ENCODE assay signal across 1 mouse cellular context in the genomic region with DNA sequence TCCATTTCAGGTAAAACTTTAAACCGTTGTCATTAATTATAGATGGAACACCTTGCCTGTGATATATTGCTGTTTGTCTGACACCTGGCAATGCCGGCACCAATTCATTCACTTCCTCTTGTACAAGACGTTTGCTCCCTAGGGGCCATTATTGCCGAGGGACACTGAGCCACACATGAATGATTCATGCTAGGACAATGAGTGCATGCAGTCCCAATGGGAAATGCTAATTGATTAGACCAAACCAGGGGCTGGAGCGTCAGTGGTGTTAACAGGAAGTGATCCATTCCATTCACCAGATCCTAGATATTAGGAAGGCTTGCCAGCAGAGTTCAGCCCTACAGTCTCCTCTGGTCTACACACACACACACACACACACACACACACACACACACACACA.
TF ChIP-seq lines count a peak whose summit lies in the region.

No protein-coding gene starts in this region.

TF ChIP-seq in CH12.LX, 34 proteins besides CTCF, POLR2A, EP300 and RAD21 (continued from another document):
- TF ChIP-seq JUND (conservative IDR thresholded peaks at IDR 0.05; ENCODE audit: low read depth, low read length), result no peak
- TF ChIP-seq MAZ (IDR thresholded peaks at IDR 0.05; ENCODE audit: low read depth, low read length), result no peak
- TF ChIP-seq ZNF384 (IDR thresholded peaks at IDR 0.05; ENCODE audit: low read depth, low read length), result no peak
- TF ChIP-seq MEF2A (IDR thresholded peaks at IDR 0.05; ENCODE audit: borderline replicate concordance, low read depth, low read length), result no peak
- peak; percentile 58; the same call in 1 of the 2 replicates for TF ChIP-seq ETS1 (conservative IDR thresholded peaks at IDR 0.05; ENCODE audit: low read depth, low read length)
- no peak for TF ChIP-seq JUN (IDR thresholded peaks at IDR 0.05; ENCODE audit: insufficient read depth, low read depth, low read length)
- no peak for TF ChIP-seq NELFE (IDR thresholded peaks at IDR 0.05; ENCODE audit: low read depth, low read length)
